Mouse (Mus musculus): ENCODE data around the gene Sde2.
A peak's percentile ranks its signal among the peaks of the same experiment; 100 is the strongest.
"Not testable (repeated sequence)": the region's sequence is repeated elsewhere in the genome, so short reads cannot be mapped to it uniquely, and the experiment has no call there.

Sde2 gene

GRCm38 (mm10) chr1:180883731-180884130 is 32.8 kb downstream of the Sde2 start:
- no peak for DNase-seq (ENCODE audit: low read depth, low spot score)

GRCm38 (mm10) chr1:180884484-180884883 is 33.6 kb downstream of the Sde2 start:
- no peak for DNase-seq (ENCODE audit: low read depth, low spot score)

- no peak for DNase-seq (ENCODE audit: low read depth, low spot score)
These were observed 37.7 kb downstream of the Sde2 start for GRCm38 (mm10) chr1:180888556-180889042.

- DNase-seq (ENCODE audit: low read depth, low spot score) = no peak
These were observed 38.2 kb downstream of the Sde2 start for GRCm38 (mm10) chr1:180889172-180889571.

- no peak for DNase-seq (ENCODE audit: low read depth, low spot score)
These were observed 38.9 kb downstream of the Sde2 start for GRCm38 (mm10) chr1:180889841-180890240.

- no peak for DNase-seq (ENCODE audit: low read depth, low spot score)
These were observed 41.9 kb downstream of the Sde2 start, which contains the start of gene Lefty2 for GRCm38 (mm10) chr1:180892808-180893207. TSS of gene Lefty2 (plus strand) at chr1:180893108.

- DNase-seq (ENCODE audit: low read depth, low spot score) = not testable (repeated sequence)
These were observed 43.4 kb downstream of the Sde2 start for GRCm38 (mm10) chr1:180894088-180894987.

- DNase-seq (ENCODE audit: low read depth, low spot score) = peak; percentile 68
These were observed 50.2 kb downstream of the Sde2 start for GRCm38 (mm10) chr1:180901107-180901506.

- no peak for DNase-seq (ENCODE audit: low read depth, low spot score)
These were observed 52.0 kb downstream of the Sde2 start for GRCm38 (mm10) chr1:180902915-180903314.

GRCm38 (mm10) chr1:180903666-180904038 is 52.7 kb downstream of the Sde2 start:
- DNase-seq (ENCODE audit: low read depth, low spot score) = no peak

GRCm38 (mm10) chr1:180904039-180904814 is 53.3 kb downstream of the Sde2 start, which contains the start of gene Pycr2:
TSS of gene Pycr2 (plus strand) at chr1:180904293.
- DNase-seq (ENCODE audit: low read depth, low spot score) = peak; percentile 92

- no peak for DNase-seq (ENCODE audit: low read depth, low spot score)
These were observed 53.8 kb downstream of the Sde2 start for GRCm38 (mm10) chr1:180904815-180905080.

GRCm38 (mm10) chr1:180905307-180905706 is 54.4 kb downstream of the Sde2 start:
- no peak for DNase-seq (ENCODE audit: low read depth, low spot score)

- no peak for DNase-seq (ENCODE audit: low read depth, low spot score)
These were observed 54.9 kb downstream of the Sde2 start for GRCm38 (mm10) chr1:180905876-180906275.

GRCm38 (mm10) chr1:180906461-180907147 is 55.7 kb downstream of the Sde2 start:
- DNase-seq (ENCODE audit: low read depth, low spot score) = no peak

- no peak for DNase-seq (ENCODE audit: low read depth, low spot score)
These were observed 60.2 kb downstream of the Sde2 start for GRCm38 (mm10) chr1:180911138-180911537.

GRCm38 (mm10) chr1:180911653-180912287 is 60.8 kb downstream of the Sde2 start:
- DNase-seq (ENCODE audit: low read depth, low spot score) = no peak

GRCm38 (mm10) chr1:180912792-180913191 is 61.9 kb downstream of the Sde2 start:
- no peak for DNase-seq (ENCODE audit: low read depth, low spot score)

- DNase-seq (ENCODE audit: low read depth, low spot score) = peak; percentile 68
These were observed 62.9 kb downstream of the Sde2 start for GRCm38 (mm10) chr1:180913797-180914196.

- DNase-seq (ENCODE audit: low read depth, low spot score) = no peak
These were observed 65.5 kb downstream of the Sde2 start for GRCm38 (mm10) chr1:180916425-180916824.

- no peak for DNase-seq (ENCODE audit: low read depth, low spot score)
These were observed 66.1 kb downstream of the Sde2 start for GRCm38 (mm10) chr1:180917053-180917452.
